Mouse (Mus musculus) heart, postnatal 0 days (tissue): ENCODE data around the gene Alyref. TPM values are rescaled to one million over a fixed set of nuclear protein-coding genes. Genes with fewer than 3 reads are reported as not detected.
A peak's percentile ranks its signal among the peaks of the same experiment; 100 is the strongest.

Source experiments
- ATAC-seq: fragments of 200-750 bp; cut with Nextera tagmentation; 2 replicates; pipeline ENCODE4 v1.8.0; 2017; ENCODE audit warnings: low read depth, moderate number of reproducible peaks, moderate library complexity; ENCODE audit not compliant: insufficient read depth
- DNase-seq: peaks from one replicate; pipeline ENCODE4 v3.0.0-alpha.2; 2016; ENCODE audit warnings: low spot score
- H3K27ac ChIP-seq: fragments of 300-500 bp; sonication (generic); 2 replicates; pipeline ENCODE4 v1.5.1; 2014; ENCODE audit warnings: low read depth, mild to moderate bottlenecking
- H3K27me3 ChIP-seq: fragments of 300-500 bp; sonication (generic); 2 replicates; pipeline ENCODE4 v1.6.1; 2014; ENCODE audit warnings: low read length, mixed read lengths; ENCODE audit not compliant: control insufficient read depth, insufficient read depth
- H3K36me3 ChIP-seq: fragments of 300-500 bp; sonication (generic); replicated peaks from 2 replicates; pipeline ENCODE4 v1.6.1; 2014; ENCODE audit warnings: low read length, mixed read lengths; ENCODE audit not compliant: control insufficient read depth, insufficient read depth
- H3K4me1 ChIP-seq: fragments of 300-500 bp; sonication (generic); 2 replicates; pipeline ENCODE4 v1.6.1; 2014; ENCODE audit warnings: antibody characterized with exemption; ENCODE audit not compliant: control insufficient read depth, insufficient read depth
- H3K4me2 ChIP-seq: fragments of 300-500 bp; sonication (generic); 2 replicates; pipeline ENCODE4 v1.6.1; 2014; ENCODE audit warnings: low read depth, mild to moderate bottlenecking, low read length, moderate library complexity
- H3K4me3 ChIP-seq: fragments of 300-500 bp; sonication (generic); 2 replicates; pipeline ENCODE4 v1.5.1; 2014; ENCODE audit warnings: low read depth, low read length
- H3K9ac ChIP-seq: fragments of 300-500 bp; sonication (generic); replicated peaks from 2 replicates; pipeline ENCODE4 v1.6.1; 2014; ENCODE audit warnings: low read depth, low read length, mixed read lengths
- H3K9me3 ChIP-seq: fragments of 300-500 bp; sonication (generic); replicated peaks from 2 replicates; pipeline ENCODE4 v1.6.1; 2016; ENCODE audit warnings: low read length; ENCODE audit not compliant: control insufficient read depth
- CTCF ChIP-seq: IDR thresholded peaks from 2 replicates; pipeline ENCODE4 v1.5.1; 2016; ENCODE audit warnings: antibody characterized with exemption, control low read depth, low read depth
- EP300 ChIP-seq: IDR thresholded peaks from 2 replicates; pipeline ENCODE4 v1.6.1; 2016; ENCODE audit warnings: antibody characterized with exemption, low read depth
- WGBS: fragments of 180-500 bp; shearing (Covaris S2); extraction: QIAGEN DNeasy Blood & Tissue Kit; methylation state at CpG from one replicate; pipeline ENCODE4 v1.1.7; 2014; 5-methylcytosine and 5-hydroxymethylcytosine counted together
- polyA plus RNA-seq: library from polyadenylated mRNA; unstranded; fragments of >200 nt; fragmentation: Nextera tagmentation; extraction: Ambion mirVana; gene quantifications from 2 replicates; pipeline ENCODE4 v1.2.1, GENCODE M21; 2015
- total RNA-seq: library from RNA; depleted of rRNA; stranded (reverse); fragments of >200 nt; gene quantifications from 2 replicates; pipeline ENCODE4 v1.2.3, GENCODE M21; 2014; ENCODE audit warnings: low replicate concordance

Gene Alyref
- total and polyA plus RNA-seq, 2 experiments from 2014 or later = 132 to 147 TPM

DNA sequence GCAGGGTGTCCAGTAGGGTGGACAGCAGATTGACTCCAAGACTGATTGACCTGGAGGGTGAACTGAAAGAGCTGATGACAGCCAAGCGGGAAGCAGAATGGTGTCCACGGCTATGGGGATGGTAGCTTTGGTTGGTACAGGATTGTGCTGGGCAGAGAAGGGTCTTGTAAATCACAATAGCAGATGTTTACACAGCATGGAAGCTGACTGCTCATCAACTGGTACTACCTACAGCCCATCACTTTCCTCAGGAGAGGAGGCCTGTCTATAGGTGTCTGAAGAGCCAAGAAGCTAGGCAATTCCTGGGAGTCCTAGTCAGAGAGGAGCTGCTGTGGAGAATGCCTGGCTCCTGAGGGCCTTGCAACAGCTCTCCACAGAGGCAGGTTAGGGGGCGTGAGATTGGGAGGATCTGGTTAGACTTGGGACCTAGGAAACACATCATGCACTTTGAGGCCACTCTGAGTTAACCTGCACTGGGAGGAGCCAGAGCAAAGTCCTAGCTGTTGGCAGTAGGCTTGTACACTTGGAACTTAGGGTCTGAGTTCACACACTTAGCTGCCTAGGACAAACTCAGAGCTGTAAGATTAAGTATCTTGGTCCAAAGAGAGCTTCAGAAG, 21.7 kb downstream of the Alyref start:
- WGBS = 79% methylated on average over 3 of the region's 3 CpGs
- no peak overlapping the region for H3K27ac ChIP-seq
- H3K36me3 ChIP-seq = peaks cover 27% of the 10 kb centered on the region
- no peak for TF ChIP-seq EP300
- no peak for TF ChIP-seq CTCF
- H3K9me3 ChIP-seq = no peaks in the 10 kb centered on the region
- no peaks in the 10 kb centered on the region for H3K27me3 ChIP-seq
- H3K4me3 ChIP-seq = no peak overlapping the region
- no peak for DNase-seq
- no peak overlapping the region for H3K4me2 ChIP-seq
- peaks cover 34% of the 10 kb centered on the region for H3K4me1 ChIP-seq
- H3K9ac ChIP-seq = no peak overlapping the region; the same call in 1 of the 2 replicates
- ATAC-seq = no peak

DNA sequence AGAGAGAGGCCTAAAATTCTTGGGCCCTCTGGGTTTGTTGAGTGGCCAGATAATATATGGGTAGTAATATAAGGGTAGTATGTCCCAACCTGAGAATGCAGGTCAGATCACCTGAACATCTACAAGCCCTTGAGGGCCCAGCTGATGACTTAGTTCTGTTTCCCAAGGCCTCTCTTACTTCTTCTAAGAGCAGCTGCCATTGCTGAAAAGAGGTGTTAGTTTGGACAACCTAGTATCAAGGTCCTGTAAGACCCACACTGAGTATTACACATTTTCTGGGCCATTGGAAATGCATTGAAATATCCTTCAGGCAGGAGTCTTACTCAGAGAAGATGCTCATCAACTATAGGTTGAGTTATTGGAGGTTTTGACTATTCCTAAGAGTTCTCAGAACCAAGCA, 22.2 kb downstream of the Alyref start:
- H3K4me2 ChIP-seq = no peak overlapping the region
- H3K4me1 ChIP-seq = peaks cover 40% of the 10 kb centered on the region
- no peak for TF ChIP-seq CTCF
- TF ChIP-seq EP300 = no peak
- H3K36me3 ChIP-seq = peaks cover 33% of the 10 kb centered on the region
- no peak overlapping the region for H3K27ac ChIP-seq
- no peaks in the 10 kb centered on the region for H3K9me3 ChIP-seq
- H3K9ac ChIP-seq = no peak overlapping the region
- no peak for DNase-seq
- H3K4me3 ChIP-seq = no peak overlapping the region
- no peaks in the 10 kb centered on the region for H3K27me3 ChIP-seq
- no peak for ATAC-seq

DNA sequence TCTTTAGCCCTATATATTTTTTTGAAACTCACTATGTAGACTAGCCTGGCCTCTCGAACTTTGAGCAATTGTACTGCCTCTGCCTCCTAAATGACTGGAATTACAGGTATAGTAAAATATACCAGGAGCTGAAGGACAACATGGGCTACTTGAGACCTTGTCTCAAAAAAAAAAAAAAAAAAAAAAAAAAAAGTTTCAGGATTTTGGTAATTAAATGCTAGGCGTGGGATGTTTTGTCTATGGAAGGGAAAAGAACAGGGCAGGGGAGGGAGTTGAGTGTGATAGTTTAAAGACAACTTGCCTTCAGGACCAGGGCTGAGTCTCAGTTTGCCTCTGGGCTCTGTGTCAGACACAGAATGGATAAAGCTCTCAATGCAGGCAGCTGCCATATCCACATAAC, 23.1 kb downstream of the Alyref start:
- WGBS = 82% methylated on average over 2 of the region's 2 CpGs
- H3K9me3 ChIP-seq = no peaks in the 10 kb centered on the region
- H3K27ac ChIP-seq = no peak overlapping the region; the same call in 1 of the 2 replicates
- H3K9ac ChIP-seq = no peak overlapping the region
- ATAC-seq = no peak
- no peak for DNase-seq
- peaks cover 35% of the 10 kb centered on the region for H3K4me1 ChIP-seq
- H3K4me3 ChIP-seq = no peak overlapping the region
- no peaks in the 10 kb centered on the region for H3K27me3 ChIP-seq
- no peak overlapping the region for H3K4me2 ChIP-seq
- no peak for TF ChIP-seq EP300
- no peak for TF ChIP-seq CTCF
- peaks cover 41% of the 10 kb centered on the region for H3K36me3 ChIP-seq

DNA sequence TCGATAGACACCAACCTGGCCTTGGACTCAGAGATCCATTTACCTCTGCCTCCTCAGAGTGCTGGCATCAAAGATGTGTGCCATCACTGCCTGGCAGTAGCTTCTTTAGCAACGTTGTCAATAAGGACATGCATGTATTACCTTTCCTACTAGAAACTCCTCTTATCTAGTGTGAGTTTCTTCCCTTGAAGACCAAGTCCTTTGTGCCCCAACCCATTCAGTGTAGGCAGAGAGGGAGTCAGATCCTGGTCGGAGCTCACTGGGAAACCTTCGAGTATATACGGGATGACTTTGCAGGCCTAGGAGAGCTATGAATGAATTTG, 23.9 kb downstream of the Alyref start:
- Histone ChIP-seq H3K36me3 (peaks cover 41% of the 10 kb centered on the region), H3K27ac (peak overlapping the region; percentile 97)
- ATAC-seq = no peak

DNA sequence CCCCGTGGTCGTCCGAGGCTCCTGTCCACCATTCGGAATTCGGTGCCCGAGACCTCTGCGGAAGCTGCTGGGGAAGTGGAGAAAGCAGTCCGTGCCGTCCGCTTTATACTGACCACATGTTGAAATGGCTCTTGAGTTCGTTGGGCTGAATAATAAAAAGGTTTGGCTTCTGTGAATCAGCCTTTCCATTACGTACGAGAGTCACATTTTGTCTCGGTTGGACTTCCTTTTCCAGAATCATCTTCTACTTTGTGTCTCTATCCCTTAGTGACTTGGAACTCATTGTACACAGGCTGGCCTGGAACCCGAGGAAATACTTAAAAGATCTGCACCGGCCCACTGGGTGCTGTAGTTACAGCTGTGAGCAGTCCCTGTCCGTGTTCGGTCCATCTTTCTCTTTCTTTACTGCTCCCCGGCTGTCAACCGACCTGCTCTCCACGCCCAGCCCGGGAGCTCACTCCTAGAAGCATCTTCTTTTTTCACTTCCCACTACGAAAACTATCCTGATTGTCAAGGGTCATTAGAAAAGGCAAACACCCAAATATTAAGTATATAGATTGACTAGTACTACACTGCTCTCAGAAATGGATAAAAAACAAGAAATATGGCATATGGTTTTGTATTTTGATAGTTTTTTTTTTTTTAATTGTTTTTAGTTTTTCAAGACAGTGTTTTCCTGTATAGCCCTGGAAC, 24.4 kb downstream of the Alyref start:
- no peaks in the 10 kb centered on the region for H3K27me3 ChIP-seq
- peak; percentile 2; the same call in 1 of the 2 replicates for ATAC-seq
- H3K4me2 ChIP-seq = peak overlapping the region; percentile 67
- WGBS = under 1% methylated on average over 23 of the region's 23 CpGs
- H3K27ac ChIP-seq = peak overlapping the region; percentile 97
- H3K36me3 ChIP-seq = peaks cover 37% of the 10 kb centered on the region
- H3K9ac ChIP-seq = peak overlapping the region; percentile 79
- H3K4me3 ChIP-seq = peak overlapping the region; percentile 82
- TF ChIP-seq EP300 = no peak
- no peak for TF ChIP-seq CTCF
- peak; percentile 30 for DNase-seq
- peaks cover 26% of the 10 kb centered on the region for H3K4me1 ChIP-seq
- H3K9me3 ChIP-seq = no peaks in the 10 kb centered on the region

More for the DNA sequence above, 23.9 kb downstream of the Alyref start:
- no peak for TF ChIP-seq EP300
- TF ChIP-seq CTCF = no peak
- no peak for DNase-seq
- H3K27me3 ChIP-seq = no peaks in the 10 kb centered on the region
- 14% methylated on average over 5 of the region's 5 CpGs for WGBS
- peaks cover 29% of the 10 kb centered on the region for H3K4me1 ChIP-seq
- H3K4me2 ChIP-seq = peak overlapping the region; percentile 67
- H3K9ac ChIP-seq = peak overlapping the region; percentile 79; the same call in 1 of the 2 replicates
- no peaks in the 10 kb centered on the region for H3K9me3 ChIP-seq
- peak overlapping the region; percentile 82; the same call in 1 of the 2 replicates for H3K4me3 ChIP-seq
